Mouse (Mus musculus) small intestine, adult 2 months (tissue): ENCODE measurements around the gene Tanc2.

Experiments
- CTCF ChIP-seq: fragments of 200-500 bp; IDR thresholded peaks from 2 replicates; pipeline ENCODE4 v1.5.1; 2012; ENCODE audit warnings: low read depth, mild to moderate bottlenecking, control low read depth, inconsistent platforms, low read length, moderate library complexity, mixed read lengths; ENCODE audit not compliant: insufficient replicate concordance, insufficient read length; ENCODE audit errors: extremely low read depth
- POLR2A ChIP-seq: fragments of 200-500 bp; IDR thresholded peaks from 2 replicates; pipeline ENCODE4 v1.6.1; 2012; ENCODE audit warnings: low read depth, mild to moderate bottlenecking, control low read depth, inconsistent platforms, low read length, moderate library complexity

GRCm38 (mm10) chr11:105951601-105952044, 361.8 kb downstream of the Tanc2 start:
- no peak for TF ChIP-seq CTCF
- no peak for TF ChIP-seq POLR2A
